Mouse (Mus musculus) left cerebral cortex, adult 8-10 months (tissue): ENCODE data around the gene Epas1. TPM values are rescaled to one million over a fixed set of nuclear protein-coding genes. Genes with fewer than 3 reads are reported as not detected.
A peak's percentile ranks its signal among the peaks of the same experiment; 100 is the strongest.

Experiments used
- DNase-seq, 2 experiments: peaks; one replicate each; pipeline ENCODE4 v3.0.0; 2022; ENCODE audit warnings: low spot score in 2 of 2
- total RNA-seq, 4 experiments: library from RNA; stranded (reverse); gene quantifications; 2 replicates each; pipeline ENCODE4 v1.2.4; 2022

Epas1 gene
- 100 to 1,000 TPM in 1 of 4 experiments, 10 to 100 TPM in 3; 92.7 to 101 (median 97.1) TPM for total RNA-seq

GRCm38 (mm10) chr17:86753130-86753821, at the start of gene Epas1:
TSS of gene Epas1 (plus strand) at chr17:86753700.
- DNase-seq: peak; percentile 45 to 64

DNA sequence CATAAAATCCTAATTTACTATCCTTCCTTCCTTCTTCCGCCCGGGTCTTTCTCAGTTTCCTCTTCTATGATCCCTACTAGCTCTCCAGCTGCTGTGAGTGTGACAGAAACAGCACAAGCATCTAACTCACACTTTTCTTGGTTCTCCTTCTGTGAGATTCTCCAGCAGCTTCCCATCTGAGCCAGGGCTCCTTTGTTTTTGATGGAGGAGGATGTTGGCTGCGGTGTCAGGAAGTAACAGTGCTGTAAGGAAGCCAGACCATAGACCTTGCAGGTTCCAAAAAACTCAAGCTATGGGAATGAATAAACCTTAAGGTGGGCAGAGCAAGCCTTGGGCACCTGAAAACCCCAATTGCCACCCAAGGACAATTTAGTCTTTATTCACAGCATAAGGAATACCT, 48.3 kb upstream of the Epas1 start:
- no peak for DNase-seq

GRCm38 (mm10) chr17:86706467-86706866, 47.0 kb upstream of the Epas1 start:
- DNase-seq: no peak

- DNase-seq: no peak
Measured at GRCm38 (mm10) chr17:86709803-86710202, 43.7 kb upstream of the Epas1 start.

DNA sequence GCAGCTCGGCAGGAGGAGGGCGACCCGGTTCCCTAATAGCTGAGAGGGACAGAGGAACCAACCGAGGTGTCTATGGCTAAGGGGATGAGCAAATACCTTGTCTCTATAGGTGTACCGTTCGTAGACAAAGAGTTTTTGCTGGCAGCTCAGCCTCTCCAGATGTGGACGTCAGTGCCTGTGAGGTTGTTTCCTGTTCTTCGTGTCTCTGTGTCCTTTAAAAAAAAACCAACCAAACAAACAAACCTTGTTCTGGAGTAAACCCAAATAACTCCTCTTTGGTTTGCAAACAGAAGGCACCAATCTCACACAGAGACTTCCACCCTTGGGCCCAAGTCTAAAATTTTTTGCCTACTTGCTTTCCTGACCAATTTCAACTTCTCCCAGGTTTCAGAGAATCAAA, 43.1 kb upstream of the Epas1 start:
- no peak for DNase-seq

- no peak for DNase-seq
Measured at GRCm38 (mm10) chr17:86711949-86712348, 41.6 kb upstream of the Epas1 start.

GRCm38 (mm10) chr17:86712601-86713000, 40.9 kb upstream of the Epas1 start:
- no peak for DNase-seq

- DNase-seq: no peak
Measured at GRCm38 (mm10) chr17:86713591-86713990, 39.9 kb upstream of the Epas1 start.

- peak in 1 of 2 experiments; percentile 32 for DNase-seq
Measured at GRCm38 (mm10) chr17:86724786-86725415, 28.6 kb upstream of the Epas1 start.

DNA sequence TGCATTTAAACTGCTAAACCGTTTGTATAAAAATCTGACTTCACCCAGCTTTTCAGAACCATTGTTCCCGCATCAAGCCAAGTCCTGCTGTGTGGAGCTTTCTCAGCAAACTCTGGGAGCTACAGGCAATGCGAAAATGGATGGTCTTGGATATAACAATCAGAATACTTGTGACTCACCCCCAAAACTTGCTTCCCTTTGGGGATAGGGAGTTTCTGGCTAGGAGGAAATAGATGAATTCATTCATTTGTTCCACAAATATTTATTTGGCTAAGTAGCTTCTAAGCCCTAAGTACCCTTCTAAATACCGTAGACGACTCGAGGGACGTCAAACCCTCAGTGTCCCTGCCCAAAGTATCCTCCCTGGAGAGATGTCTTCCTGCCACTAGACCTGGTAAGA, 27.0 kb upstream of the Epas1 start:
- no peak for DNase-seq

DNA sequence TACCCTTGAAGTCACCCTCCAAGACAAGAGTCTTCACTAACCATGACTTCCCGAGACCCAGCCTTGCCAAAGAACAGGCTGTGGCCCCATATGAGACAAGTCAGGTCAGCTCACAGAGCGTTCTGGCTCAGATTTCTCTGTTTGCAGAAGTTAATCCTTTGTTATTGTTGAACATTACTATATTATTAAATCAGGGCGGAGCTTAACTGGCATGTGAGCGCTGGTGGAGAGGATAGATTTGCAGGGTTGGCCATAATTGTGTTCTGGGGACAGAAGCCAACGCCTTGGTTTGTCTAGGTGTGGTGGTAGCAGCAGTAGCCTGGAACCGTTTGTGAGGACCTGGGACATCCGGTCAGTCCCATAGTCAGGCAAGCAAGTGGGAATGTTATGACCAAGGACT, 26.5 kb upstream of the Epas1 start:
- no peak for DNase-seq

GRCm38 (mm10) chr17:86731273-86731672, 22.2 kb upstream of the Epas1 start:
- no peak for DNase-seq

GRCm38 (mm10) chr17:86732024-86732423, 21.5 kb upstream of the Epas1 start:
- DNase-seq: peak in 1 of 2 experiments; percentile 11

GRCm38 (mm10) chr17:86732522-86732921, 21.0 kb upstream of the Epas1 start:
- DNase-seq: no peak

- no peak for DNase-seq
Measured at GRCm38 (mm10) chr17:86733644-86734043, 19.9 kb upstream of the Epas1 start.

- no peak for DNase-seq
Measured at GRCm38 (mm10) chr17:86738477-86738876, 15.0 kb upstream of the Epas1 start.

- no peak for DNase-seq
Measured at GRCm38 (mm10) chr17:86743351-86743941, 10.1 kb upstream of the Epas1 start.

DNA sequence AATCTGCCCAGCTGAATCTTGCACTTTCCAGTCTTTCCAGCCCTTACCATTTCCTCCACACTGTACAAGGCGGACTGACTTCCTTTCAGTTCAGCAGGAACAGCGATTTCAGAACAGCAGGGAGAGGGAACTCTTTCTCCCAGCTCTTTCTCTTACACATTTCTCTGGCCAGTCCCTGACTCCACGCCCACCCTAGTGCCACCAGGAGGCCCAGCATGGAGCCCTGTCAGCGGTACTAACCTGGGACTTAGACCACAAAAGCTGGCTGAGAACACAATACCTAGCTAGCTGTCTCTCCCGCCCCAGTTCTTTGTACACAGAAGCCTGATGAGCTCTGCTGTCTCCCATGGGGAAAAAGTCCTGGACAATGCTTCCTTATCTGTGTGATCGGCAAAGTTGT, 8.6 kb upstream of the Epas1 start:
- DNase-seq: no peak

- DNase-seq: no peak
Measured at GRCm38 (mm10) chr17:86751373-86751871, 2.1 kb upstream of the Epas1 start.

DNA sequence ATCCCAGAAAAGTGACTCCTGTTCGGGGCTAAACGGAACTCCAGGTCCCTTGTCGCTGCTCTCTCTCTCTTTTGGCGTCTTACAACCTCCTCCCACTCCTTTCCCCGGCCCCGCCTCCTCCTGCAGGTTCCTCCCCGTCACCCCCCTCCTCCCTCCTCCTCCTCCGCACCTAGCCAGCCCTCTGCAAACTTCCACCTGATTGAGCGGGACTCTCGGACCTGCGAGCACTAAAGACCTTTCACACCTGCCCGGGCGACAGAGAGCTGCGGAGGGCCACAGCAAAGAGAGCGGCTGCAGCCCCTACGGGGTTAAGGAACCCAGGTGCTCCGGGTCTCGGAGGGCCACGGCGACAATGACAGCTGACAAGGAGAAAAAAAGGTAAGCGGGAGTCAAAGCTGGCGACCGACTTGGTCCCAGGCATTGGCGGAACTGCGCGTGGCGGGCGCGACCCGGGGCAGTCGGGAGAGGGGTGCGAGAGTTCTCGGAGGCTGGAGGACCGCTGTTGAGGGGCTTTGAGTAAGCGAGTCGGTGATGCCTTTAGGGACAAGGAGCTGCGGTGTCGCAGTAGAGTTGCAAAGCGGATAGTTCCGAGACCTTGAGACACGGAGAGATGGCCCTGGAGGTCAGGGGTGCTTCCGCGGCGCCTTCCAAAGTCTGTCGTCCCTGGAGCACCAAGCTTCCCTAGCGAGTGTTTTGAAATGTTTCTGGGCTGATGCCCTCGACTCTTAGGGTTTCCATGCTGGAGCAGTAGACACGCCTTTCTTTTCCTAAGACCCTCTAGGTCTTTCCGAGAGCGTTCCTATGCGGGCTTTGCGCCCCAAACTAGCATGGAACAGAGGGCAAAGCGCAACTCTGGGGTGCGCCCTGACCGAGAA, 668 bp downstream of the Epas1 start:
- no peak for DNase-seq

GRCm38 (mm10) chr17:86754806-86755571, 1.5 kb downstream of the Epas1 start:
- DNase-seq: no peak
